Mouse (Mus musculus): ENCODE data around the gene Hoxc11. TPM values are rescaled to one million over a fixed set of nuclear protein-coding genes. Genes with fewer than 3 reads are reported as not detected.

Gene Hoxc11
- not detected for total RNA-seq (2021)
- long read RNA-seq, experiment 1 = 0 reads
- long read RNA-seq, experiment 2 = 0 reads

- Histone ChIP-seq H3K4me3 (no peak within 1 kb of the TSS), H3K27ac (no peak within 1 kb of the TSS)
- TF ChIP-seq CTCF (IDR thresholded peaks at IDR 0.05) = no peak
- intact Hi-C loops (cut with DNase I) = no loop called here
- no peak for DNase-seq (ENCODE audit: extremely low spot score in 1 of 2, low spot score in 2 of 2)
These were observed at the start of gene Hoxc11 for GRCm38 (mm10) chr15:102954192-102955006. TSS of gene Hoxc11 (plus strand) at chr15:102954427.

GRCm38 (mm10) chr15:102904946-102905345 lies 49.3 kb upstream of the Hoxc11 start:
- no peak for DNase-seq (ENCODE audit: extremely low spot score in 1 of 2, low spot score in 2 of 2)
- intact Hi-C loops (cut with DNase I) = no loop called here
- Histone ChIP-seq H3K4me3 (no peak overlapping the region), H3K27ac (no peak overlapping the region)
- TF ChIP-seq CTCF (IDR thresholded peaks at IDR 0.05) = no peak

GRCm38 (mm10) chr15:102909536-102909935 lies 44.7 kb upstream of the Hoxc11 start:
- intact Hi-C loops (cut with DNase I) = no loop called here
- DNase-seq (ENCODE audit: extremely low spot score in 1 of 2, low spot score in 2 of 2) = no peak
- Histone ChIP-seq H3K27ac (no peak overlapping the region), H3K4me3 (no peak overlapping the region)
- no peak for TF ChIP-seq CTCF (IDR thresholded peaks at IDR 0.05)

- no peak for DNase-seq (ENCODE audit: extremely low spot score in 1 of 2, low spot score in 2 of 2)
- no peak overlapping the region for H3K4me3 ChIP-seq
- TF ChIP-seq CTCF (IDR thresholded peaks at IDR 0.05) = no peak
- intact Hi-C loops (cut with DNase I) = no loop called here
- no peak overlapping the region for H3K27ac ChIP-seq
These were observed 44.2 kb upstream of the Hoxc11 start for GRCm38 (mm10) chr15:102910038-102910437.

GRCm38 (mm10) chr15:102910496-102911095 lies 43.6 kb upstream of the Hoxc11 start:
- Histone ChIP-seq H3K27ac (no peak overlapping the region), H3K4me3 (no peak overlapping the region)
- DNase-seq (ENCODE audit: extremely low spot score in 1 of 2, low spot score in 2 of 2) = no peak
- TF ChIP-seq CTCF (IDR thresholded peaks at IDR 0.05) = no peak
- intact Hi-C loops (cut with DNase I) = no loop called here

- H3K27ac ChIP-seq = no peak overlapping the region
- intact Hi-C loops (cut with DNase I) = no loop called here
These were observed 41.1 kb upstream of the Hoxc11 start for GRCm38 (mm10) chr15:102913038-102913585.

GRCm38 (mm10) chr15:102917972-102918572 lies 36.2 kb upstream of the Hoxc11 start:
- intact Hi-C loops (cut with DNase I) = loop anchor here (5.0 kb wide), 1 partner anchor 144 kb away; no protein-coding TSS in a partner anchor
- Histone ChIP-seq H3K27ac (no peak overlapping the region), H3K4me3 (no peak overlapping the region)
- no peak for DNase-seq (ENCODE audit: extremely low spot score in 1 of 2, low spot score in 2 of 2)
- TF ChIP-seq CTCF (IDR thresholded peaks at IDR 0.05) = no peak

More at GRCm38 (mm10) chr15:102913038-102913585, 41.1 kb upstream of the Hoxc11 start:
- DNase-seq (ENCODE audit: extremely low spot score in 1 of 2, low spot score in 2 of 2) = no peak
- H3K4me3 ChIP-seq = no peak overlapping the region
- no peak for TF ChIP-seq CTCF (IDR thresholded peaks at IDR 0.05)

- Histone ChIP-seq H3K27ac (no peak overlapping the region), H3K4me3 (no peak overlapping the region)
- intact Hi-C loops (cut with DNase I) = loop anchor here (5.0 kb wide), 1 partner anchor 144 kb away; no protein-coding TSS in a partner anchor
- no peak for TF ChIP-seq CTCF (IDR thresholded peaks at IDR 0.05)
- DNase-seq (ENCODE audit: extremely low spot score in 1 of 2, low spot score in 2 of 2) = no peak
These were observed 35.5 kb upstream of the Hoxc11 start for GRCm38 (mm10) chr15:102918611-102919265.

GRCm38 (mm10) chr15:102919336-102920180 lies 34.7 kb upstream of the Hoxc11 start:
- intact Hi-C loops (cut with DNase I) = loop anchor here (5.0 kb wide), 1 partner anchor 143 kb away; no protein-coding TSS in a partner anchor
- no peak for DNase-seq (ENCODE audit: extremely low spot score in 1 of 2, low spot score in 2 of 2)
- H3K4me3 ChIP-seq = no peak overlapping the region
- no peak overlapping the region for H3K27ac ChIP-seq
- TF ChIP-seq CTCF (IDR thresholded peaks at IDR 0.05) = no peak

GRCm38 (mm10) chr15:102920619-102921018 lies 33.6 kb upstream of the Hoxc11 start:
- intact Hi-C loops (cut with DNase I) = no loop called here
- H3K27ac ChIP-seq = no peak overlapping the region
- H3K4me3 ChIP-seq = no peak overlapping the region
- TF ChIP-seq CTCF (IDR thresholded peaks at IDR 0.05) = no peak
- DNase-seq (ENCODE audit: extremely low spot score in 1 of 2, low spot score in 2 of 2) = no peak

Measured in left cerebral cortex, adult 2 months (tissue).